Mouse (Mus musculus): Measurements from ENCODE around the gene Olfr308. TPM values are rescaled to one million over a fixed set of nuclear protein-coding genes. Genes with fewer than 3 reads are reported as not detected.

The Olfr308 gene
- polyA plus RNA-seq (2021; fragmentation: Nextera tagmentation): not detected in 2 replicates
- long read RNA-seq, experiment 1: 0 reads
- long read RNA-seq, experiment 2: 0 reads

DNA sequence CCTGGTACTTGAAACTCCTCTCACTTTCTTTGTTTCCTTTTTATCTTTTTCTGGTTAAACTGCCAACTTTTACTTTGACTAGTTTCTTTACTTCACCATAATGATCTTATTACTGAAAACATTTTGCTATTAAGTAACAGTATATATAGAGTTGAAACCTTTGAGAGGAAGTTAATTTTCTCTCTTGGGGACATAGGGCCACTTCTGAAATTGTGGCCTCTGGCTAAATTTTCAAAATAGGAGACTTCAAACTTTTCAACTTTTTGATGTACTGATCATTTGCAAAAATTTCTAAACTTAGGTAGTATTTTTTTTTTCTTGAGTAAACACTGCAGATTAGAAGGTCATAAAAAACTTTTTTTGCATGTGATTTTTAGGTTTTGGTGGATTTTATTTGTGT lies at the start of gene Olfr308:
Gene Olfr308 (minus strand): TSS at position 101 of the 400 bp plus-strand sequence.

GRCm38 (mm10) chr7:86366828-86367227 lies 41.4 kb upstream of the Olfr308 start, which contains the start of gene Olfr305:
Gene Olfr305, minus strand, starts transcription at chr7:86366928.

GRCm38 (mm10) chr7:86337486-86337885 lies 12.1 kb upstream of the Olfr308 start, which contains the start of gene Olfr307:
Gene Olfr307, minus strand, starts transcription at chr7:86337586.

GRCm38 (mm10) chr7:86313608-86314007 lies 11.8 kb downstream of the Olfr308 start, which contains the start of gene Olfr309:
Gene Olfr309, minus strand, starts transcription at chr7:86313708.

GRCm38 (mm10) chr7:86277072-86277471 lies 48.4 kb downstream of the Olfr308 start, which contains the start of gene Olfr310:
Gene Olfr310, minus strand, starts transcription at chr7:86277172.

Other genes with a start within 250 kb of the Olfr308 start
- gene Vmn2r75, start 153.9 kb downstream of the Olfr308 start, polyA plus RNA-seq (2021; fragmentation: Nextera tagmentation): not detected in 2 replicates
- gene Vmn2r76, start 79.3 kb downstream of the Olfr308 start, polyA plus RNA-seq (2021; fragmentation: Nextera tagmentation): 0.01 TPM in 1 of 2 replicates, not detected in the other
- gene Olfr310, start 48.5 kb downstream of the Olfr308 start, polyA plus RNA-seq (2021; fragmentation: Nextera tagmentation): not detected in 2 replicates
- not detected in 2 replicates for gene Olfr309, start 11.9 kb downstream of the Olfr308 start, polyA plus RNA-seq (2021; fragmentation: Nextera tagmentation)
- not detected in 2 replicates for gene Olfr307, start 12.0 kb upstream of the Olfr308 start, polyA plus RNA-seq (2021; fragmentation: Nextera tagmentation)
- not detected in 2 replicates for gene Olfr305, start 41.3 kb upstream of the Olfr308 start, polyA plus RNA-seq (2021; fragmentation: Nextera tagmentation)
- not detected in 2 replicates for gene Olfr304, start 61.0 kb upstream of the Olfr308 start, polyA plus RNA-seq (2021; fragmentation: Nextera tagmentation)
- not detected in 2 replicates for gene Olfr303, start 72.2 kb upstream of the Olfr308 start, polyA plus RNA-seq (2021; fragmentation: Nextera tagmentation)
- not detected in 2 replicates for gene Olfr301, start 78.2 kb upstream of the Olfr308 start, polyA plus RNA-seq (2021; fragmentation: Nextera tagmentation)
- not detected in 2 replicates for gene Olfr299, start 134.3 kb upstream of the Olfr308 start, polyA plus RNA-seq (2021; fragmentation: Nextera tagmentation)
- not detected in 2 replicates for gene Olfr298, start 166.9 kb upstream of the Olfr308 start, polyA plus RNA-seq (2021; fragmentation: Nextera tagmentation)
- gene Olfr297, start 194.3 kb upstream of the Olfr308 start, polyA plus RNA-seq (2021; fragmentation: Nextera tagmentation): not detected in 2 replicates

Data from left cerebral cortex, adult 6 months (tissue).